Mouse (Mus musculus) kidney, adult 11 months (tissue): Measurements from ENCODE around the gene Ntf5.
A peak's percentile ranks its signal among the peaks of the same experiment; 100 is the strongest.
"Not testable (repeated sequence)": the region's sequence is repeated elsewhere in the genome, so short reads cannot be mapped to it uniquely, and the experiment has no call there.

Experiments used
- DNase-seq: peaks from one replicate; pipeline ENCODE4 v3.0.0; 2022

Ntf5 gene

GRCm38 (mm10) chr7:45413113-45413863, at the start of gene Ntf5:
Ntf5 (plus strand) TSS chr7:45413695.
- DNase-seq, result no peak

GRCm38 (mm10) chr7:45363983-45364382, 49.5 kb upstream of the Ntf5 start:
- no peak for DNase-seq

GRCm38 (mm10) chr7:45365742-45366651, 47.5 kb upstream of the Ntf5 start:
- DNase-seq, result peak; percentile 34

- DNase-seq, result no peak
These were observed 46.9 kb upstream of the Ntf5 start, which contains the start of gene Ppfia3 for GRCm38 (mm10) chr7:45366652-45367019. Ppfia3 (minus strand) TSS chr7:45367019.

GRCm38 (mm10) chr7:45367020-45367880, 46.2 kb upstream of the Ntf5 start:
- peak; percentile 96 for DNase-seq

GRCm38 (mm10) chr7:45368178-45368577, 45.3 kb upstream of the Ntf5 start:
- DNase-seq, result no peak

- DNase-seq, result no peak
These were observed 44.3 kb upstream of the Ntf5 start for GRCm38 (mm10) chr7:45369022-45369745.

GRCm38 (mm10) chr7:45369836-45370474, 43.5 kb upstream of the Ntf5 start:
- no peak for DNase-seq

GRCm38 (mm10) chr7:45370475-45371311, 42.8 kb upstream of the Ntf5 start, which contains the start of gene Lin7b:
Lin7b (minus strand) TSS chr7:45370583.
- DNase-seq, result peak; percentile 91

GRCm38 (mm10) chr7:45372371-45372770, 41.1 kb upstream of the Ntf5 start:
- DNase-seq, result no peak

- DNase-seq, result no peak
These were observed 38.9 kb upstream of the Ntf5 start for GRCm38 (mm10) chr7:45374620-45375019.

- no peak for DNase-seq
These were observed 37.4 kb upstream of the Ntf5 start for GRCm38 (mm10) chr7:45376057-45376456.

GRCm38 (mm10) chr7:45386077-45386476, 27.4 kb upstream of the Ntf5 start:
- no peak for DNase-seq

- DNase-seq, result no peak
These were observed 18.4 kb upstream of the Ntf5 start for GRCm38 (mm10) chr7:45395129-45395541.

GRCm38 (mm10) chr7:45395578-45396336, 17.7 kb upstream of the Ntf5 start, which contains the start of gene Snrnp70:
Snrnp70 (minus strand) TSS chr7:45395742.
- peak; percentile 100 for DNase-seq

GRCm38 (mm10) chr7:45396337-45396775, 17.1 kb upstream of the Ntf5 start:
- not testable (repeated sequence) for DNase-seq

GRCm38 (mm10) chr7:45396787-45397186, 16.7 kb upstream of the Ntf5 start:
- DNase-seq, result no peak

- no peak for DNase-seq
These were observed 11.9 kb upstream of the Ntf5 start for GRCm38 (mm10) chr7:45401521-45402085.
